Mouse (Mus musculus): ENCODE results near the gene Rap1gap2.

Gene Rap1gap2

GRCm38 (mm10) chr11:74610545-74611176 lies at the start of gene Rap1gap2:
Gene Rap1gap2 (minus strand): TSS chr11:74610915.
- DNase-seq (ENCODE audit: low spot score) = no peak

DNA sequence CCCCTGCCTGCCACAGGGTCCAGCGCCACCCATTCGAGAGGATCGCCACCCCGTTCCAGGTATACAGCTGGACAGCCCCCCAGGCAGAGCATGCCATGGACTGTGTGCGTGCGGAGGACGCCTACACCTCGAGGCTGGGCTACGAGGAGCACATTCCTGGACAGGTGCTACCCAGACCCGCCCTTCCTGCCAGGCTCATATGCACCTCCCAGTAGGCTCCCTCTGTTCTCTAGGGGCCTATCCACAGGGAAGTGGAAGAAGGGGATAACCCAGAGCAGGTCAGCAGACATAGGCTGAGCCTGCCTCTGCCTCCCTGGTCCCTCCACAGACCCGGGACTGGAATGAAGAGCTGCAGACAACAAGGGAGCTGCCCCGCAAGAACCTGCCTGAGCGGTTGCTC lies 49.6 kb upstream of the Rap1gap2 start:
- DNase-seq (ENCODE audit: low spot score) = no peak

DNA sequence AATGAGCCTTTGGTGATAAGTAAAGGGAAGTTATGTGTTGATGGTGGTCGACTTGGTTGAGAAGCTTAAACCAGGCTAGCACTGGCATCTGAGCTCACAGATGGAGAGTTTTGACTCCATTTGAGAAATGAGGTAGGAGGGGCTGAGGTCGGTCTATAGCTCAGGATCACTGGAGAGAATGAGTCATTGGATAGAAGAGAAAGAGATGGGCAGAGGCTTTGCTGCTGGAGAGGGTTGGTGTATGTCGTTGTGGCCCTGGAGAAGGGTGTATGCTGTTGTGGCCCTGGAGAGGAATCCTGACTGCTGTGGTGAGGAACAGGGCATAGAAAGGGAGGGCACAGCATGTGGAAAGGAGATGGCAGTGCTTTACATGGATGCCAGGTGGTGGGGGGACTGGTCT lies 45.2 kb upstream of the Rap1gap2 start:
- no peak for DNase-seq (ENCODE audit: low spot score)

DNA sequence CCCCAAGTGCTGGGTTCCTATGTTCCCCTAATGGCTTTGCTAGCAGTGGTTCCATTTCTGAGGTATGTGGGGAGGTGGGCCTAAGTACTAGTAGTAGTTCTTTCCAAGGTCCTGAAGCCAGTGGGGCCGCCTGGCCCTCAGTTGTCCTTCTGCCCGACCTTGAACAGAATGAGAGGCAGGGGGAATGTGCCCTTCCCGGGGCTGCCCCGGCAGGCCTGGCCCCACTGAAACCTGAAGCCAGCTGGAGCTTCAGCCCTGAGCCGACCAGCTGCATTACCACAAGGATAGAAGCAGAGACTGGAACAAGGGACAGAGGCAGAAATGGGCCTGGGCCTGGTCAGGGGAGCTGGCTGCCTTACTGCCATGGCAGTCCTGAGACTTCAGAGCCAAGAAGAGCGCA lies 42.7 kb upstream of the Rap1gap2 start:
- DNase-seq (ENCODE audit: low spot score) = no peak

DNA sequence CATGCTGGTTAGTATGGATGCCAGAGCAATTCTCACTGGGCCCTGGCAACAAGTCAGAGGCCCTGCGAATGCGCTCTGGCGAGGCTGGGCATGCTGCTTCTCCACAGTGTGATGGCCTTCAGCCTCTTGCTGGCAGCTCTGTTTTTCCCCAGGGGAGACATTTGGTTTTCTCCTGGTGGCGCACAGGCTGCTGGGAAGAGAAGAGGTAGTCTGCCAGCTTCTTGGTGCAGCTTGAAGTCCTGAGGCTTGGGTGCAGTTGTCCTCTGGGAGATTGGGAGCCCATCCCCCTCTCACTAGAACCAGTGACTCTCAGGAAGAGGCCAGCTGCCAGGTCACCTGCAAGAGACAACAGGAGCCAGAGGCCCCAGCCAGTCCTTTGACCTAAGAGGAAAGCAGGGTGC lies 42.1 kb upstream of the Rap1gap2 start:
- no peak for DNase-seq (ENCODE audit: low spot score)

- DNase-seq (ENCODE audit: low spot score) = no peak
These were observed 39.9 kb upstream of the Rap1gap2 start for GRCm38 (mm10) chr11:74650576-74651100.

DNA sequence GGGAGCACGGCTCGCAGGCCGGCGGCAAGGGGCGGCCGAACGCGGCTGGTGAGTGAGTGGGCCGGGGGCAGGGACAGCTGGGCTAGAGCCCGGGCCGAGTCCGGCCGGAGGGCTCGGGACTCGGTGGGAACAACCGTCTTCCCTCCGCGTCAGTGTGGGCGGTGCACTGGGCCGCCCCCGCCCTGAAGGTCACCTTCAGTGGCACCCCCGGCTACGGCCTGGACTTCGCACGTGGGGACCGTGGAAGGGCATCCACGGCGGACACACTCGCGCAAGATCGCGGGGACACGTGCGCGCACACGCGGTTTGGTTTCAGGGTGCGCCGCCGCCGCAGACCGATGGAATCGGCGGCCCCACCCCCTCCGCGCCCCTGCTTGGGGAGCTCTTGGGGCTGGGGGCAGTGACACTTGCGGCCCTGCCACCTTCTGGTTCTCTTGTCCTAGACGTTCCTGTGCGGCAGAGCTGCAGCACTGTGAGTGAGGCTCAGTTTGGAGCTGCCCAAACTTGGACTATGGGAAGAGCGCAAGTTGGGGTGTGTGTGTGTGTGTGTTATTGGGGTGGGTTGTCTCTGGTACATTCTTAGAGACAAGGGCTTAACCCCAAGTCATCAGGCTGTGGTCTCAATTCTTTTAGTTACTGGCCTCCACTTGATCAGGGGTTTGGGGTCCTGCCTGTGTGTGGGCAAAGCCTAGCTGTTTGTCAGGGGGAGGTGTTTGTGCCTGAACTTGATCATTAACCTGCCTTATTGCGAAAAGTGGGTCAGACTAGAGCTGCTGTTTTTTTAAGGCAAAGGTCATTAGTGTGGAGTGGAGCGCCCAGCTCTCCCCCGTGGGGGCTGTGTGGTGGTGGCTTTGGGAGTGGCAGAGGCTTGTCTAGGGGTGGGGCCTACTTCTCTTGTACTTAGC lies 39.2 kb upstream of the Rap1gap2 start:
- peak; percentile 81 for DNase-seq (ENCODE audit: low spot score)

DNA sequence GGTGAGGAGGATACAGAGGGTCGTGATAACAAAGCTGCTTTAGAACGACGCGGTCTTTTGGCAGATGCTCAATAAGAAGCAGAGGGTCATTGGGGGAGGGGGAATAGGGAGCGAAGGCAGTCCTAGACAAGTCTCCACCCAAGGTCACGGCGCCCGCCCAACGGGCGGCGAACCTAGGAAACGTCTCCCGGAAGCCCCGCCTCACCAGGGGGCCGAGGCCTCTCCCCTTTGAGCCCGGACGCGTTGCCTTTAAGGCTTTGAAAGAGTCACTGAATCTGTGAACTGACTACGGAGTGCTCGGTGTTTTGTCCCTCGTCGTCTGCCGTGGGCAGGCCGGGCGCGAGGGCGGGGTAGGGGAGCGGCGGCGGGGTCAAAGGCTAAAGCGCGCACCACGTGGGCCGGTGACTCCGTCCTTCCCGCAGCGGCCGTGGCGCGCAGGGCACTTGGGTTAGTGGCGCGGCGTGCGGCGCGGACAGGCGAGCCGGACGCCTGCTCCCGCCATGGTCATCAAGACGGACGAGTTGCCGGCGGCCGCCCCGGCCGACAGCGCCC lies 38.5 kb upstream of the Rap1gap2 start, which contains the start of gene Cluh:
Gene Cluh (plus strand): TSS at position 401 of the 552 bp plus-strand sequence.
- peak; percentile 97 for DNase-seq (ENCODE audit: low spot score)

GRCm38 (mm10) chr11:74648676-74649075 lies 38.0 kb upstream of the Rap1gap2 start:
- no peak for DNase-seq (ENCODE audit: low spot score)

GRCm38 (mm10) chr11:74647966-74648365 lies 37.3 kb upstream of the Rap1gap2 start:
- DNase-seq (ENCODE audit: low spot score) = no peak

DNA sequence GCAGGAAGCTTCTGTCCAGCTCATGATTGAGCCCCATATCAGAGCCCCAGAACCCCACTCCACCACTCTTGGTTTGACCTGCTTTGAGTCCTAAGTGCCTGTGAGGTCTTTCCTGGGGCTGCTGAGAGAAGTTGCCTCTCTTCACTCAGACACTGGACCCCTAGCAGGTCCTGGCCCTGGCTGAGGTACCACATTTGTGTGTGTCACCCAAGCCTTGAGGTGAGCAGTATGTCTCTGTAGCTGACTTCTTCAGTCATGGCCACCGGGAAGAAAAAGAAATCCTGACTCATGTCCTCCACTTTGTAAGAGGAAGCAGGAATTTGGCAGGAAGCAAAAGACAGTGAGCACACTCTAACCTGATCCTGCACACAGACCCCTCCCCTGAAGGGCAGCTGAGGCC lies 28.9 kb upstream of the Rap1gap2 start:
- DNase-seq (ENCODE audit: low spot score) = no peak

DNA sequence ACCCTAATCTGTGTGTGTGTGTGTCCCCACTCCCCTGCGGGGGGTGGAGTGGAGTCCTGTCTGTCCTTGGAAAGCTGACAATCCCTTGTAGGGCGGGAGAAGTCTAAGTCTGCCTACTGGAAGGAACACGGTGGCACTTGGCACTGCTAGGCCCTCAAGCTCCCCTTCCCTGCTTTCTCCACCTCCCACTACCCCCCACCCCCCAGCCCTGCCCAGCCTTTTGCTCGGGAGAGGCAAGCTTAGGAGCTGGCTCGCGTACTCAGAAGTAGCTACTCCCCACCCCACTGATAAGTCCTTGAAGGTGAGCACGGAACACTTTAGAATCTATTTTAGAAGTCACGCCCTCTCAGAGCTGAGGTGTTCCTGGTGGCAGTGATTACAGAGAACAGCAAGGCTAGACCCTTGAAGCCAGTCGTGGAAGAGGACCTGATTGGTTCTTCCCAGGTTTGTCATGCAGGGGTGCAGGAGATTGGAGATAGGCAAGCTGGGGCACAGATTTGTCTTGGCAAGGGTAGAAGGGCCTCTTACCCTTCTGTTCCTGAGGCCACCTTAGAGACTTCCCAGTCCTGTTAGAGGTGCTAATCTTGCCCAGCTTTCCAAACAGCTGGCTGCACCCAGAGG lies 28.2 kb upstream of the Rap1gap2 start:
- DNase-seq (ENCODE audit: low spot score) = no peak

DNA sequence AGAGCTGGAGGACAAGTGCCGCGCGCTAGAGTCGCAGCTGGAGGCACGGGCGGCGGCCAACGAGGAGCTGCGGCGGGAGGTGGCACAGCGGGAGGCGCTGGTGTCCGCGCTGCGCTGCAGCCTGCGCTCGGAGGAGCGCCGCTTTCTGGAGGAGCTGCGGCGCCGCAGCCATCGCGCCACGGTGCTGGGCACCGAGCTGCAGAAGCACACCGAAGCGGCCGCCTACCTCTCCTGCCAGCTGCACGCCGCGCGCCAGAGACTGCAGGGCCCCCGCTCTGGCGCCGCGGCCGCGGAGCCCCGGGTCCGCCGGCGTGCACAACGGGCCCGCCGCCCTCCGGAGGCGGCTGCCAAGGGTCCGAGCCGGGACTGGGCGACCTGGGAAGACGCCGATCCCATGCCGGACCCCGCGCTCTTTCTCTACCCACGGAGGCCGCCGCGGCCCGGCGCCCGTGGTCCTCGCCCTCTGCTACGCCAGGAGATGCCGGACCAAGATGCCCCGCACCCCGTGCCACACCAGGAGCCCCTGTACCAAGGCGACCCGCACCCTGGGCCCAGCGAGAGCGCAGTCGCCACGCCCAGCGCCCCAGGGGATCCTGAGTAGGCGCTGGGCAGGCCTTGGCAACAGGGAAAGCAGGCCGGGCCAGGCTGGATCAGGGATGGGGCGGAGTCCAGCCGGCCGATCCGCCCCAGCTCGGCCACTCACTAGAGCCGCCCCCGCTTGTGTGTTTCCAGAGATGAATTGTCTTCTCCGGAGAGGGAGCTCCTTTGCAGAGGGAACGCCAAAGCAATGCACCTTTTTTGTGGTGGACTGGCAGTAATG lies 27.5 kb upstream of the Rap1gap2 start:
- DNase-seq (ENCODE audit: low spot score) = peak; percentile 80

GRCm38 (mm10) chr11:74637486-74637885 lies 26.8 kb upstream of the Rap1gap2 start:
- no peak for DNase-seq (ENCODE audit: low spot score)

DNA sequence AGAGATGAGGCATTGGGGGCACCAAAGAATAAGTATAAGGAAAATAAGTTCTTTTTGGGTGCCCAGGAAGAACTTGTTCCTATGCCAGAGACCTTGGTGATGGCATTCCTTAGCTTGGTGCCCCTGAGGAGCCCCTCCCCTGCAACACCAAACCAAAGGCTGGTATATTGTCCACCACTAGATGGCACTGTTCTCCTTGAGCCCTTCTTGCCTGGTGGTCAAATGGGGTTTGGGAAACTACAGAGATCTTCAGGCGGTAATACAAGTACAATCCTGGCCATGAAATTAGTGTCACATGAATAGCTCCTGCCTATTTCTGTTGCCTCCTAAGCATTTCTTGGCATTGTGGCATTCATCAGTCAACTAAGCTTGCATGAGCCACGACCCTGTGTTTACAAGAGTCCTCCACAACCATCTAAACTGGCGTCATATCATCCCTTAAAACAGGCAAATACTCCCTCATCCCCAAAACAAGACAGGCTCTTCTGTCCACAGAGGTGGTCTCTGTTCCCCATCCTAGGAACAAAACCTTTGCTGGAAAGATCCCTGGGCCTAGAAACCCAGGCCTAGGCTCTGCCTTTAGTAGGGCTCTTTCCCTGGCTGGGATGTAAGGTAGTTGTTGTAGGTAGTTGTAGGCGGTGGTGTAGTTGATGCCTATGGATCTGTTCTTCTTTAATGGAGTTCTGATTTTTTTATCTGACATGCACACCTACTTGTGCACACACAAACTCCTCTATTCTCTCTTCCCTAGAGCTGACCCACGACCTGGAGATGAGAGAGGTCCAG lies 24.0 kb upstream of the Rap1gap2 start:
- DNase-seq (ENCODE audit: low spot score) = peak; percentile 45

DNA sequence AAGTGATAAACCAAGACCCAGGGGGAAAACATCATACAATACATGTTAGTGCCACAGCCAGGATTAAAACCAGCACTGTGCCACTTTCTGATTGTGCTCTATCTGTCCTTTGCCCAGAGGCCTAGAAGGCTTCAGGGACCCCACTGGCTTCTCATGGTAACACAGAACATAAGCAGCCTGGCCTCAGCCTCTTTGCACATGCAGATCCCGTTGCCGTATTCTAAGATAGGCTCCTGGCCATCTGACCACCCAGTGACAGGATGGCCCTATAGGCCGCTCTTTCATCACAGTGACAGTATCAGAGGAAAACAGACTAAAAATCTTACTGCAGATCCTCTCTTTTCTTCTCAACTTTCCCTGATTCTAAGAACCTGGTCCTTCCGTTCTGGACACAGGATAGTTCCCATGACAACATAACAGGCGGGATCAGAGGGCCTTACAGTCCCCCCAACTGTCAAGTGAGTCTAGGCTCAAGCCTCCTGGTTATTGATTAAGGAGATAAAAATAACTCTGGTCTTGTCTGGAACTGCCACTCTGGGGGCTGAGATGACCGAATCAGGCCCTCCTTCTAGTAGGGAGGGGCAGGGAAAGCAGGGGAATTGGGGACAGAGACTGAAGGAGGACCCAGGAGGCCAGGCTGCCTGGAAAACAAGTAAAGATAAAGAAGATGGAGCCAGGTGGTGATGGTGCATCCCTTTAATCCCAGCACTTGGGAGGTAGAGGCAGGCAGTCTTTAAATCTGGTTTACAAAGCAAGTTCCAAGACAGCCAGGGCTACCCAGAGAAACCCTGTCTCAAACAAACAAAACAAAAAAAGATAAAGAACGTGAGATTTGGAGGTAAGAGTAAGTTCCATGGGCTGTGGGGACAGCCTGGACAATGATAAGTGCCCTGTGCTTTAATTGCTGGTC lies 21.4 kb upstream of the Rap1gap2 start:
- no peak for DNase-seq (ENCODE audit: low spot score)

- no peak for DNase-seq (ENCODE audit: low spot score)
These were observed 16.8 kb upstream of the Rap1gap2 start for GRCm38 (mm10) chr11:74627481-74627880.

GRCm38 (mm10) chr11:74625333-74625732 lies 14.6 kb upstream of the Rap1gap2 start:
- DNase-seq (ENCODE audit: low spot score) = no peak

DNA sequence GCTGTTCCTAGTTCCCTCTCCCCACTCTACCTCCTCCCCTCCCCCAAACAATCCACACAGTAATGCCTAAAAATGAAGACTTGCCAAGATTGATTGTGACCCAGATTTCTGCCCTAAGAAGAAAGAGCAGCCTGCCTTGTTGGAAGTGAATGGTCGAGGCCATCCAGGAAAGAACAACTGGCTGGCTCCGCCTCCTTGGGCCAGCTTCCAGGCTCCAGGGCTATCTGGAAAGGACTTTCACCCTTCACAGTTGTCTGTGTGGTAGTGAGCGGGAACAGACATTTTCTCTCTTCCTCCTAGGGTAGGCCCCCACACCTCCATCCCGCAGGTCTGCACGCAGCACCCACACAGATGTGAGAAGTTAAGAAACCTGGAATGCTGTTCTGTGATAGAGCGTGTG lies 13.0 kb upstream of the Rap1gap2 start:
- peak; percentile 61 for DNase-seq (ENCODE audit: low spot score)
